Mouse (Mus musculus): Measurements from ENCODE around the gene Nudt1. TPM values are rescaled to one million over a fixed set of nuclear protein-coding genes. Genes with fewer than 3 reads are reported as not detected.

Gene Nudt1
- total and polyA plus RNA-seq, 3 experiments: 69.6 to 77.2 TPM; not detected in 1

- TF ChIP-seq POLR2AphosphoS5 (IDR thresholded peaks at IDR 0.05; ENCODE audit: borderline replicate concordance, low read depth, low read length) (no peak), POLR2A (IDR thresholded peaks at IDR 0.05; ENCODE audit: control insufficient read depth in 1 of 2, insufficient read depth in 1 of 2, low read depth in 1 of 2, low read length in 2 of 2, poor library complexity in 1 of 2) (no peak), MAX (IDR thresholded peaks at IDR 0.05; ENCODE audit: low read length) (no peak), JUND (IDR thresholded peaks at IDR 0.05; ENCODE audit: low read depth, low read length) (no peak), NELFE (IDR thresholded peaks at IDR 0.05; ENCODE audit: low read depth, low read length) (no peak), GABPA (IDR thresholded peaks at IDR 0.05; ENCODE audit: low read depth, low read length) (no peak), CHD2 (IDR thresholded peaks at IDR 0.05; ENCODE audit: low read length) (no peak), TBP (IDR thresholded peaks at IDR 0.05; ENCODE audit: low read depth, low read length) (no peak)
- H3K36me3 ChIP-seq (ENCODE audit: control insufficient read depth in 1 of 2, insufficient read depth in 2 of 2, low read length in 2 of 2): peaks cover 0 to 23% of the 10 kb centered on the region in 2 experiments; a peak in 2 of 4 replicates
These were observed 23.2 kb upstream of the Nudt1 start for GRCm38 (mm10) chr5:140298291-140298690.

GRCm38 (mm10) chr5:140306016-140306415 is 15.4 kb upstream of the Nudt1 start:
- Histone ChIP-seq H3K27me3 (ENCODE audit: control insufficient read depth in 1 of 2, insufficient read depth in 2 of 2, low read length in 2 of 2) (no peaks in the 10 kb centered on the region), H3K9me3 (replicated peaks; ENCODE audit: insufficient read depth, low read length) (no peaks in the 10 kb centered on the region), H3K9ac (ENCODE audit: control insufficient read depth, low read depth, low read length, poor library complexity, severe bottlenecking) (no peak overlapping the region), H3K4me1 (ENCODE audit: control insufficient read depth in 1 of 2, insufficient read depth in 2 of 2, low read length in 2 of 2) (no peaks in the 10 kb centered on the region), H3K36me3 (ENCODE audit: control insufficient read depth in 1 of 2, insufficient read depth in 2 of 2, low read length in 2 of 2) (peaks cover 0 to 19% of the 10 kb centered on the region in 2 experiments; a peak in 1 of 4 replicates), H3K79me2 (ENCODE audit: control insufficient read depth, insufficient read depth, low read length, poor library complexity) (no peaks in the 10 kb centered on the region), H3K27ac (ENCODE audit: control insufficient read depth, low read depth, low read length) (no peak overlapping the region), H3K4me3 (ENCODE audit: control insufficient read depth in 1 of 2, insufficient read depth in 1 of 2, low read depth in 2 of 2, low read length in 2 of 2) (no peak overlapping the region)
- no peak for TF ChIP-seq JUND (IDR thresholded peaks at IDR 0.05; ENCODE audit: low read depth, low read length)
- TF ChIP-seq USF2 (IDR thresholded peaks at IDR 0.05; ENCODE audit: borderline replicate concordance in 1 of 2, insufficient read depth in 1 of 2, low read depth in 1 of 2, low read length in 2 of 2): no peak
- TF ChIP-seq CTCF (IDR thresholded peaks at IDR 0.05 in 2 of 3, conservative IDR thresholded peaks at IDR 0.05 in 1 of 3; ENCODE audit: control insufficient read depth in 1 of 3, insufficient read depth in 1 of 3, low read depth in 2 of 3, low read length in 3 of 3, poor library complexity in 1 of 3, severe bottlenecking in 1 of 3): 0 out of 6 replicates have a peak, but pooled peaks of 1 of the 3 experiments have one; percentile 1
- no peak for DNase-seq (ENCODE audit: low read depth, low spot score)

More at GRCm38 (mm10) chr5:140298291-140298690, 23.2 kb upstream of the Nudt1 start:
- H3K4me3 ChIP-seq (ENCODE audit: control insufficient read depth in 1 of 2, insufficient read depth in 1 of 2, low read depth in 2 of 2, low read length in 2 of 2): no peak overlapping the region
- no peaks in the 10 kb centered on the region for H3K27me3 ChIP-seq (ENCODE audit: control insufficient read depth in 1 of 2, insufficient read depth in 2 of 2, low read length in 2 of 2)
- no peak for DNase-seq (ENCODE audit: low read depth, low spot score)
- no peaks in the 10 kb centered on the region for H3K9me3 ChIP-seq (replicated peaks; ENCODE audit: insufficient read depth, low read length)
- H3K9ac ChIP-seq (ENCODE audit: control insufficient read depth, low read depth, low read length, poor library complexity, severe bottlenecking): no peak overlapping the region
- H3K4me1 ChIP-seq (ENCODE audit: control insufficient read depth in 1 of 2, insufficient read depth in 2 of 2, low read length in 2 of 2): no peaks in the 10 kb centered on the region
- H3K27ac ChIP-seq (ENCODE audit: control insufficient read depth, low read depth, low read length): no peak overlapping the region
- no peaks in the 10 kb centered on the region for H3K79me2 ChIP-seq (ENCODE audit: control insufficient read depth, insufficient read depth, low read length, poor library complexity)

GRCm38 (mm10) chr5:140307602-140308001 is 13.9 kb upstream of the Nudt1 start:
- Histone ChIP-seq H3K4me3 (ENCODE audit: control insufficient read depth in 1 of 2, insufficient read depth in 1 of 2, low read depth in 2 of 2, low read length in 2 of 2) (no peak overlapping the region), H3K4me1 (ENCODE audit: control insufficient read depth in 1 of 2, insufficient read depth in 2 of 2, low read length in 2 of 2) (no peaks in the 10 kb centered on the region), H3K27me3 (ENCODE audit: control insufficient read depth in 1 of 2, insufficient read depth in 2 of 2, low read length in 2 of 2) (no peaks in the 10 kb centered on the region), H3K79me2 (ENCODE audit: control insufficient read depth, insufficient read depth, low read length, poor library complexity) (no peaks in the 10 kb centered on the region), H3K27ac (ENCODE audit: control insufficient read depth, low read depth, low read length) (no peak overlapping the region), H3K9ac (ENCODE audit: control insufficient read depth, low read depth, low read length, poor library complexity, severe bottlenecking) (no peak overlapping the region), H3K9me3 (replicated peaks; ENCODE audit: insufficient read depth, low read length) (no peaks in the 10 kb centered on the region), H3K36me3 (ENCODE audit: control insufficient read depth in 1 of 2, insufficient read depth in 2 of 2, low read length in 2 of 2) (peaks cover 0 to 14% of the 10 kb centered on the region in 2 experiments; a peak in 1 of 4 replicates)
- no peak for DNase-seq (ENCODE audit: low read depth, low spot score)
- TF ChIP-seq RAD21 (IDR thresholded peaks at IDR 0.05; ENCODE audit: low read depth, low read length): no peak

Data from MEL (cell line).